Mouse (Mus musculus) thymus, postnatal 36 days (tissue): ENCODE data around the gene Nxpe3.
A peak's percentile ranks its signal among the peaks of the same experiment; 100 is the strongest.
"Not testable (repeated sequence)": the region's sequence is repeated elsewhere in the genome, so short reads cannot be mapped to it uniquely, and the experiment has no call there.

Experiments
- DNase-seq, 2 experiments: peaks; one replicate each; pipeline ENCODE4 v3.0.0; 2022; ENCODE audit warnings: mixed read lengths in 2 of 2

The Nxpe3 gene

DNA sequence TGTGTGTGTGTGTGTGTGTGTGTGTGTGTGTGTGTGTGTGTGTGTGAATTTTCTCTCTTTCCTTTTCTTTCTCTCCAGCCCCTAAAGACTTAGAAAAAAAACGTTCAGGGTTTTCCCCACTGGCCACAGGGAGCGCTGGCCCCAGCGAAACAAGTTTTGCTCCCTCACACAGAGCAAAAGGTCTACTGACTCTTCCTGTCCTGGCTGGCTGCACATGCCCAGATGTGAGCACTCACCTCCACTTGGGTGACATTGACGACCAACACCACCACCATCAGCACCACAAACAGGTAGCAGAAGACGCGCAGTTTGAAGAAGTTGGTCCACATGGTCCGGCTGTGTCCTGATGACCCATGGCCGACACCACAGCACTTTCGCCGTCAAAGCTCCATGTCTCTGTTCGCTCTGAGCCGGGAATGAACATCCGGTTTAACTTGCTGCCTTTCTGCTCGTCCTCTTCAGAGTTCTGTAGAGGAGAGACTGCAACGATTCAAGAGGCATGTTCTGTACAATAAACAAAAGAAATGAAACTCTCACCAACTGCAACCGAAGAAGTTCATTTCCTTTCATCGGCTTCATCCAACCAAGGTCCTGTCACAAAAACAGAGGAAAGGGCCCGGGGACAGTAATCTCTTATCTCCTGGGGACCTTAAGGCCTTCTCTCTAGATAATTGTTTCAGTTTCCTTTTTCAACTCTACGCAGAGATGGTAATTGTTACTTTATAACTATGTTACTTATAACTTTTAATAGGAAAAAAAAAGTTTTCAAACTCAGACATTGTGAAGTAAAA is 4.5 kb downstream of the Nxpe3 start:
- DNase-seq = no peak

DNA sequence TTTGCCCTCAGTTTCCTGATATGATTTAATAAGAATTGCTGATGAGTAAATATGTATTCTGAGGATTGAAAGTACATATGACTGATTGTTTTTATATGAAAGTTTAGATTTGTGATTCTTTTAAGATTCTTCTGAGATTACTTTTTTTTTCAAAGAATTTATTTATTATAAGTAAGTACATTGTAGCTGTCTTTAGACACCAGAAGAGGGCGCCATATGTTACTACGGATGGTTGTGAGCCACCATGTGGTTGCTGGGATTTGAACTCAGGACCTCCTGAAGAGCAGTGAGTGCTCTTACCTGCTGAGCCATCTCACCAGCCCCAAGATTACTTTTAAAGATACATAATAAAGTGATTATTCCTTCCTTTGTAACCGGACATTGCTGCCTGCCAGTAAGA is 5.6 kb downstream of the Nxpe3 start:
- DNase-seq = no peak

DNA sequence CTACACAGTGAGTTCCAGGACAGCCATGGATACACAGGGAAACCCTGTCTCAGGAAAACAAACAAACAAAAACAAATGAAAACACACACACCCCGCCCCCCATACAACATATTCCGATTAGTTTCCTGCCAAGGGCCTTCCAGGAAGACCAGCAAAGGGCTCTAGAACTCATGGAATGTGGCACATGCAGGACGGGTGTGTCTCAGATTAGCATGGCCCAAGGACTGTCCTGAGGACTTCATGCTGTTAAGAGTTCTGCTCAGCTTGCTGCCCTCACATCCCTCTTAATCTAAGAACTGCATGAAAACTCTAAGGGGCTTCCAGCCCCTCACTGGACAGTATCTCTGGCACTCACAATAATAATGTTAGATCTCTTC is 6.5 kb downstream of the Nxpe3 start:
- DNase-seq = no peak

DNA sequence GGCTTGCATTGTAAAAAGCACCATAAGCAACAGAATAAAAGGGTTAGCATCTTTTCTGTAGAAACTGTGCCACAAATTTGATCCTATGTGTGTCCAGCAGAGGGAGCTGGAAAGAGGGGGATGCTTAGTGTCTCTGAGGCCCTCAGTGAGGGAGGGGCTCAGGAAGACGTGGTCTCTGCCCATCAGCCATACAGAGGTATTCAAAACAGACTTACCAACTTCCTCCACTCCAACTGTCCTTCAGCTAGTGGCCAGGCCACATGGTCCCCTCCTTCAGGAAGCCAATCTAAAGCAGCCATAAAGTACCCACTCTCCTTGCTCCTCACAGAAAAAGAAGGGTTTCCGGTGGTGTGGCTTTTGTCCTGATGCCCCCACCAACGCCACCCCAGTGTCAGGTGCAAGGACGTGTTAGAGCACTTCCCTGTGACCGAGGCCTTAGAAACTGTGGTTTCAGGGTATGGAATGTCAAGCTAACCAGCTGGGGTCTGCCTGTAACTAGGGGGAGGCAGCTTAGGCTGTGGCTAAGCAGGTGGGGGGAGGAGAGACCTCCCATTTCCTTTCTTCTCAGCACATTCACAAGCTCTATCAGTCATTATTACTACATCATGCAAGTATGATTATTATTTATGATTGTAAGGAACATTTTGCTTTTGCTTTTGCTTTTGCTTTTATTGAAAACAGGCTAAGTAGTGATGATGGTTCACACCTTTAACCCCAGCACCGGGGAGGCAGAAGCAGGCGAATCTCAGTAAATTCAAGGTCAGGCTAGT is 7.1 kb downstream of the Nxpe3 start:
- DNase-seq = peak; percentile 34 to 41

DNA sequence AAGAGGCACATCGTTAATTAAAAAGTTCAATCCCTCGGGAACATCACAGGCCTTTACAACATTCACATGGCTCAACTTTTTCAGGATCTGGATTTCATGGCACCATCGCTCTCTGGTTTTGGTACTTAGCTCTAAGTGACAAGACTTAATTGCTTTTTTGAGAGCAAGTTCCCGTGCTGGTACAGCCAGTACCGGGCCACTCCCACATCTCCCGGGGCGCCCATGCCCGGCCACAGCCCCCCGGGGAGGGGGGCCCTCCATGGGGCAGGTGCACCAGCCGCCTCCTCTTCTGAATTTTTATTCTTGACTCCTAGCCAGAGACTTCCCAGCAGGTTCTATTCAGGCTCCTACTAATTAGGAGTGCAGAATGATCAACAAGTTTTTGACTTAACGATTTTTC is 10.8 kb downstream of the Nxpe3 start:
- DNase-seq = no peak

DNA sequence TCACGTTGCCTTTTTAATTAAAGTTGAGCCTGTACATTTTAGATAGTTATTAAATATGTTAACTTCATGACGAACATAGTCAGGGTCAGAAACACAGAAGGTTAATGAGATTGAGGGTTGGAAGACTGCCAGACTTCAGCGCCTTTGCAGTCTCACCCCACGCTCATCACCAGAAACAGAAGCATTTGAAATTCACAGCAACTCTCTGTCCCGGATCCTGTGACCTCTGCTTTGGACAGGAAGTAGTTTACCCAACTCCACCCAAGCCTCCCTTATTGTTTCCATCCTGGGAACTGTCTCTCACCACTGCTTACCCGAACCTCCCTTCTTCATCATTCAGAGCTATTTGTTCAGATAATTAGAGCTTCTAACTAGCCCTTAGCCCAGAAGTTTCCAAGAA is 19.1 kb downstream of the Nxpe3 start:
- DNase-seq = no peak

DNA sequence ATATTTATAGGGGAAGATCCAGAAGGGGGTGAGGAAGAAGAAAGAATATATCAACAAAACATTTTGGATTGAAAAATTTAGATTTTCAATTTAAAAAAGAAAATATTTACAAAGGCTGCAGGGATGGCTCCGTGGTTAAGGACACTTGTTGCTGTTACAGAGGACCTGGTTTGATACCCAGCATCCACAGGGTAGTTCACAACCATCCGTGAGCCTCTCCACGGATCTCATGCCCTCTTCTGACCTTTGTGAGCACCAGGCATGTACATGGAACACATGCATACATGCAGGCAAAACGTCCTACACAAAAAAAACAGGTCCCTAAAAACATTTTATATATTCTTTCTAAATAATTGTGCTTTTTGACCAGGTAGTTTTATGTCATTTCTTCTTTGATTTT is 31.3 kb downstream of the Nxpe3 start:
- DNase-seq = no peak

DNA sequence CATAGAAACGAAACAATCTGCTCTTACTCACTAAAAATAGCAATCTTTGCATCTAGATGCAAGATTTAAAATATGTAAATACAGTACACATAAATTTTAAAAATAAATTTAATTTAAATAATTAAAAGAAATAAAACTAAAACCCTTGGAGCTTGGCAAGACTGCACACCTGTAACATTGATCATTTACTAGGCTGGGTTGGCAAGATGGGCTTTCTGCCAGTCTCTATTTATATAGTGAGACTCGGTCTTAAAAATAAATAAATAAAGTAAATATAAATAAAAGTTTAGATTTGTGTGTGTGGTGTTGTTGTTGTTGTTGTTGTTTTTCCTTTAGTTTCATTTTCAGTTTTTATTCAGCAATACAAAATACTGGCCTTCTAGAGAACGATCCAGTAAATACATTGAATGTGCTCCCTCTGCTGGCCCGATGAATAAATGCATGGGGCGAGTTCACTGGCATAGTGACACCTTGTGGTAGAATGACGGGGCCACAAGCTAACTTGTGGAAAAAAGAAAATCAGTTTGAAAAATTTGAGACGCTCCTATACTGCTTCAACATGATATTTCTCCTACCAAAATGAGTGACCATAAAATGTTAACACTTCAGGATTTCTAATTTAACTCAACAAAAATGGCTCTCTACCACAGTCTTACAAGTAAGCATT is 31.8 kb downstream of the Nxpe3 start:
- DNase-seq = peak; percentile 43

DNA sequence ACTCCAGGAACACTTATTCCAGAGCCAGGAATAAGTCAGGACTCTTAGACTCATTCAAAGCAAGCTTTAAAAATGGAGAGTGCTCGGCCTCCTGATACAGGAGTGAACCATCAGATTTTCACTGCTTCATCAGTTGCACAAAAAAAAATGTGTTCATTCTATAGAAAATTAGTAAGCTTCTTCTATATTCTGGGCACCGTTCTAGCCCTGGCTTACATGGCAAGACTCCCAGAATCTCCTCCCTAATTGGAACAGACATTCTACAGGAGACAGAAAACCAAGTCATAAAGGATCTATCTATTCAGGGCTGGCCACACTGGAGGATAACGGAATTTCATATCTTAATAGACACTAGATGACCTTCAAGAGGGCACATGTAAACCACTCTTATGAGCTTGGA is 34.0 kb downstream of the Nxpe3 start:
- no peak for DNase-seq

DNA sequence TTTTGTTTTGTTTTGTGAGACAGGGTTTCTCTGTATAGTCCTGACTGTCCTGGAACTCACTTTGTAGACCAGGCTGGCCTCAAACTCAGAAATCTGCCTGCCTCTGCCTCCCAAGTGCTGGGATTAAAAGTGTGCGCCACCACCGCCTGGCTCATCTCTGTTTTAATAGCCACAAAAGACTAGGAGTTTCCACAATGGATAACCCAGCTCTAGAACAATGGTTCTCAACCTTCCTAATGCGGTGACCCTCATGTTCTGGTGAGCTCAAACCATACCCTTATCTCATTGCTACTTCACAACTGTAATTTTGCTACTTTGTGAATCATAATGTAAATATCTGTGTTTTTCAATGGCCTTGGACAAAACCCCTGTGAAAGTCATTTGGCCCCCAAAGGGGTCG is 35.7 kb downstream of the Nxpe3 start:
- DNase-seq = not testable (repeated sequence)

DNA sequence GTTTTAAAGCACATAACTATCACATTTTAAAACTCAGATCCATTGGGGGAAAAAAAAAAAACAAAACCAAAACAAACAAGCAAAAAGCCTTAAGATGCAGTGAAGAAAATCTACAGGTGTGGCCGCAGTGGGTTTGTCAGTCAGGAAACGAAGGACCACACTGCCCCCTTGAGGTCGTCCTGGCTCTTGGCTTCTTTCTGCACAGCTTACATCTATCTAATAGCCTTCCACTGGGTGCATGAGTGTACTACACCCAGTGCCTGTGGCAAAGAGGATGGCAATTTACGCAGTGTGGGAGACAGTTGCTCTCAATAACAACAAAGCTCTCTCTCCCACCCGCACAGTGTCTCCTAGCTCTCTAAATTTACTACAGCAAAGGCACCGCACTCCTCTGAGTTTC is 36.6 kb downstream of the Nxpe3 start:
- peak; percentile 75 to 80 for DNase-seq

DNA sequence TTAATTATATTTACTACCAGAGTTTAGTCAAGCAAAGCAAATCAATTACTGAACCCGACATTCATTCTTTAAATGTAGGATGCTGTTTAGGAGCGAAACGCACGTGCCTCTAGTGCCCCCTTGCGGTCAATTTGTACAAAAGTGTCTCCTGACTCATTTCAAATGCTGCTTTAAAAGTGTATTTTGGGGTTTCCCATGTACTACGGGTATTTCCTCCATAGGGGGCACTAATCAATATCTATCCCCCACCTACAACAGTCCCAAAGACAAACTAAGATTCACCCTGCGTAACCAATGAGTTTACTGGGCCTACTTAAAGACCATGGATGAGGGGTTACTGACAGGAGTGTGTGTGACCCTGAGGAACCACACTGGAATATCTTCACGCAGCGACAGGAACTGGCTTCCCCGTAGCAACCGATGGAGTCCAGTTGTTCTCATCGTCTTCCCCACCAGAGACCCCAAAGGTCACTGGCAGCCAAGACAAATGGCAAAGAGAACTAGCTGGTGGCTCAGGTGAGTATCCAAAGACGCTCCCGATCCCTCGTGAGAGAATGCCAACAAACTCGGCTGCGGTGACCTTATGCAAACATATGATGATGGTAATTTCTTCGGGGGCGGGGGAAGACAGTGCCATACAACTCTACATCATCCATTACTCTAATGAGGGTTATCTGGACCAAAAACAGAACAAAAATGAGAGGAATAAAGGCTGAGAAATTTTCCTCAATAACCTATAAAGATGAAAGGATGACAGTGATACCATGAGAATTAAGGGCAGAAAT is 42.0 kb downstream of the Nxpe3 start:
- DNase-seq = peak; percentile 62 to 68

DNA sequence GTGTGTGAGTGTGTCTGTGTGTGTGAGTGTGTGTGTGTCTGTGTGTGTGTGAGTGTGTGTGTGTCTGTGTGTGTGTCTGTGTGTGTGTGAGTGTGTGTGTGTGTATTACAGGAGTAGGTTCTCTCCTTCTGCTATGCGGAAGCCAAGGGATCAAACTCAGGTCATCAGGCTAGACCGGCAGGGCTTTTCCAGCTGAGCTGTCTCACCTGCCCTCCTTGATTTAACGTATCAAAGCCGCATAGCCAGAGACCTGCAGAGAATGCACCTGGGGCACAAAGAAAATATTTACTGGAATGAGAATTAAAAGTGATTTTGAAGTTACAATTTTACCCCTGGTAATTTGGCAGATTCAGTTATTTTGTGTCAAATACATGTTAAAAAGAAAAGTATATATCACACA is 42.6 kb downstream of the Nxpe3 start:
- DNase-seq = no peak

DNA sequence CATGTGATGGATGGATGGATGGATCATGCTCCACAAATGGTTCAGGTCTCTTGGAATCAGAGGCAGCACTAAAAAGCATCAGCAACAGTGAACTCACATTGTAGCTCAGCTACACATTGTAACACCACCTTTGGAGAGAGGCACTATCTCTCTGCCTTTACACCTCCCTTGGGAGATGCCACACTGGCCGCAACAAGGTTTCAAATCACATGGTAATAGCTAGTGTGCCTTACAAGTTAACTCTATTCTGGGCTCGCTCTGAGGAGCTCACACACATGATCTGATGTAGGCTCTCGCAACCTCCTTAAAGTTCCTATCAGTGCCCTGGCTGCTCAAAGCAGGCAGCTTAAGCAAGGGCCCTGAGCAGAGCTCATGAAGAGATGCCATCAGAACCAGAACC is 44.6 kb downstream of the Nxpe3 start:
- no peak for DNase-seq

DNA sequence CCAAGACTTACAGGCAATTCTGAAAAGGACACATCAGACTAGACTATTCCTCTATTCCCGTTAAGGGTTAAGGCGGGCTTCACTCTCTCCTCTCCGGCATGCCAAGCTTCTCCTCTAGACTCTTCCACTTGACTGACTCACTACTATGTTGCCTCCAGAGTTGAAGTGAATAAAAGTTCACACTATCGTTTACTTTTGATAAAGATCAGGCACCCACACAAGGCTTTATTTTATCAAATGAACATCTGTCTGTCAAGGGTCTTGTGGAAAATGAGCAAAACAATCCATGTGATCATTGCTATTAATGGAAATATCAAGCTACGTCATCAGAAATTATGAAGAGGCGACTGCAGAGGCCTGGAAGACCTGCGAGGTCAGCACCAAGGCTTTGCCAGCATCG is 47.4 kb downstream of the Nxpe3 start:
- DNase-seq = no peak

DNA sequence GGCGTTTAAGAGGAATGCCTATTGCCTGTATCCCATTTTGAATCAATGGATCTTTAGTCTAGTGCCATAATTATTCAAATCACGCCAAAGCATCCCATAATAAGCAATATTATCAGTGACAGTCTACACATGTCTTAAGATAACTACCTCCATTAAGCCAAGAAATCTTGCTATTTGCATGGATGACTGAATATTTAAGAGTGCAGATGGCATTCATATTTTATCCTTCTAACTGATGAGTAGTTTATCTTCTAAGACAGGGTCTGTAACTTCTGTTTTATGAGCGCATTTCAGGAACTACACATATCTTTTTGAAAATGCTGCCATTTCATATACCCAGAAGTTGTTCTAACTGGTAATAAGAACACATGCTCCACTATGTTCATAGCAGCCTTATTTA is 50.2 kb downstream of the Nxpe3 start:
- no peak for DNase-seq

DNA sequence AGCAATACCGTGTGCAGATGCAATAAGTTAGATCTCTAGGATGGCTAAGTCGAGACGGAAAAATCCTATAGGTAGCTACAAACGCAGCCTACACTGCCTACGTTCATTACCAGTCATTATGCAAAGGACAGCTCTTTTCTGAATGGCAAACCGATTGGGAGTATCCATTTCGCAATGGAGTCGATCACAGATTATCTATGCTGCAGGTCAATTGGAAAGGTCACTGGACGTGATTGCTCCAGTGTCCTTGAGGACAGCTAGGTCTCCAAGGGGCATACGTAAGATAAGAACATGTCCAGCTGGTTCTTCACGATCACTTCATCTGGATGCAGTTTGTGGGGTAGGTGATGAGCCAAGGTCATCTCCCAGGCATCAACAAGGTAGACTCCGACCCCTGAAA is 51.2 kb downstream of the Nxpe3 start:
- no peak for DNase-seq

DNA sequence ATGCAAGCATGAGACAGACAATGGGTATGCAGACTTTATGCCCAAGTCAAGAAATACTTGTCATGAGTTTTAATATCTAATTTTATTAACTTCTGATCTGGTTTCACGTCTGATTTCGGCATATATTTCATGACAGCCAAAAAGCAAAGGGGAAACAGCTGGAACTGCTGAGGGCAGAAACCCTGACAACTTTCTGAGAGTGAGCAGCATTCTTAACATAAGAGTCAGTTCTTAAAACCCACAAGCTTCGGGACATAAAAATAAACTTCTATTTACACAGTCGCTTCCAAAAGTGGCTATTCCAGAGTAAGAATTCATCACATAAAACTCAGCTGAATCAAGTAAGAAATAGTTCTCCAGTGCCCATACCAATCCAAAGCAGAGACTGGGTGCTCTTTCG is 52.0 kb downstream of the Nxpe3 start:
- no peak for DNase-seq

DNA sequence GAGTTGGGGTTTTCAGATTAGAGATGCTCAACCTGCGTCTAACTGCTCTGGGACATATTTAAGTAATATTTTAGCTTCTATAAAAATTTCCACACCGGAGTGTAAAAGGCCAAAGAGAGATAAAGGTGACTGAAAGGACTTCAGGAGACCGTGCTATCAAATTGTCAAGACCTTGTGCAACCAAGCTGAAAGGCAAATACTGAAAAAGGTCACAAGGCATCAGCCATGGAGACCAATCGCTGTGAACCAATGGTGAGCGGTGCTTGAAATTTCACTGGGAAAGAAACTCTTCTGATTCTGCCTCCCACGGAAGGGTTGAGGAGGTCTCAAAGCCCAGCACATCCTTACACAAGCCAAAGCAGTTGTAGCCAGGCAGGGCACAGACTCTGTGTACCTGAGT is 53.6 kb downstream of the Nxpe3 start:
- no peak for DNase-seq

DNA sequence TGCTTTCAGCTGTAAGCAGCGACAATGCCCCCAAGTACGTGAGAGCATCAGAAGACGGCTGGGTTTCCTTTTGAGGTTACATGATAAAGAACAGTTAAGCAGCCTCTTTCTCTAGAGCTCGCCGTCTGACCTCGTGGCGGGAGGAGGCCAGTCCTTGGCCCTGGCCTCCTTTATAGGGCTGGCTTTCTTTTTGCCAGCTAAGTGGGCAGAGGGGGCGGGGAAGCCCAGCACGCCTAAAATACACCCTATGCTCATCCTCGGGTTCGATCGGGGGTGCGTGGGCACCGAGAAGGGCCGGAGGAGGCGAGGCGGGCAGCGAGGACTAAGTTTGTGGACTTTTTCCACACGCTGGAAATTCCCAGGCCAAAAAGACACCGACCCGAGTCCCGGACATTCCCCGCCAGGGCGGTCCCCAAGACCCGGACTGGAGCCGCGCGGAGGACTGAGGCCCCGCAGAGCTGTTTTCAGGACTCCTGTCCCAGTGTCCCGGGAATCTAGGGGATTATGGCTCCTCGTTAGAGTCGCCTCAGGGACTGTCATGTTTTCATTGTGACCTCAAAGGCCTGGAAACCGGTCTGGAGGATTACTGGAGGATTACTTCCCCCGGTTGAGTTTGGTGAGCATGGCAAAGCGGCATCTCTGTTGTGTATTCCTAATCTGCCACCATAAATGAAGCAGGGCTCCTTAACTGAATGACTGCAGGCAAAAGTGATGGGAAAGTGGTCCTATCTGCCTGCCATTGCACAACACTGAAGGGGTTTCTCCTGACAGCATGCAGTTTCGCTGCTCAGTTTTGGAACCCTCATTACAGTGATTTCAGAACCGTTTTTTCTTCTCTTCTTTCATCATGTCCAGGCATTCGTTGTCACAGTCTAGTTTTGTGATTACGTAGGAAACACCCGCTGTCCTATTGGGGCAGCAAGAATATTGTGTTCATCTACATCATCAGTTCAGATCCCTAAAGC is 56.3 kb downstream of the Nxpe3 start, which contains the start of gene Nfkbiz:
Gene Nfkbiz (minus strand): TSS at position 390 of the 965 bp plus-strand sequence.
- DNase-seq = peak; percentile 69 to 71

DNA sequence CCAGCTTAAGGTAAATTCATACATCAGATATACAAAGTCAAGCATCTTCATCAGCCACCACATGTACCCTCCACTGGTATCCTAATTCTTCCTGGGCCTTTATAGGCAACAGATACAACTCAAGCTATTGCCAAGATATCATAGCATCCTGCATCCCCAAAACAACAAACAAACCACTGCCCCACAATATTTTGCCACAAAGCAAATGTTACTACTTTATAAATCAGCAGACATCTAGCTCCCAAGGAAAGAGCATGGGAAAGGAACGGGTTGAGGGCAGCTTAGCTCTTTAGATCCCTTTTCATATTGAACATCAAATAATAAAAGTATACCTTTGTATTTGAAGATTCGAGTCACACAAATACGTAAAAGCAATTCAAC is 57.0 kb downstream of the Nxpe3 start:
- DNase-seq = no peak

DNA sequence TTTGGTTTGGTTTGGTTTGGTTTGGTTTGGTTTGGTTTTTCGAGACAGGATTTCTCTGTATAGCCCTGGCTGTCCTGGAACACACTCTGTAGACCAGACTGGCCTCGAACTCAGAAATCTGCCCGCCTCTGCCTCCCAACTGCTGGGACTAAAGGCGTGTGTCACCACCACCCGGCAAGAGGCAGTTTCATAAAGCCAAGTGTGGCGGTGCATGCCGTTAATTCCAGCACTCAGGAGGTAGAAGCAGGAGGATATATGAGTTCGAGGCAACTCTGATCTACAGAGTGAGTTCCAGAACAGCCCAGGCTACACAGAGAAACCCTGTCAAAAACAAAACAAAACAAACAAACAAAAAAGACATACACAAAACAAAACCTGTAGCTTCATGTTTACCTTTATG is 57.4 kb downstream of the Nxpe3 start:
- DNase-seq = not testable (repeated sequence)
